Mouse (Mus musculus) spleen, adult 2 months (tissue): ENCODE measurements around the gene Iqcf6. TPM values are rescaled to one million over a fixed set of nuclear protein-coding genes. Genes with fewer than 3 reads are reported as not detected.
"Not testable (repeated sequence)": the region's sequence is repeated elsewhere in the genome, so short reads cannot be mapped to it uniquely, and the experiment has no call there.

Experiments
- DNase-seq, 2 experiments: peaks; one replicate each; pipeline versions ENCODE4 v3.0.0 to v3.0.0-alpha.2; 2012 to 2021; ENCODE audit warnings: low spot score in 2 of 2, low read depth in 1 of 2
- H3K27ac ChIP-seq: fragments of 200-500 bp; 2 replicates; pipeline ENCODE4 v1.5.1; 2012; ENCODE audit warnings: low read length, inconsistent platforms; ENCODE audit not compliant: insufficient read depth
- H3K27me3 ChIP-seq: fragments of 200-500 bp; 2 replicates; pipeline ENCODE4 v1.6.1; 2012; ENCODE audit warnings: mild to moderate bottlenecking, moderate library complexity, low read length, inconsistent platforms; ENCODE audit not compliant: control insufficient read depth, insufficient read depth
- H3K36me3 ChIP-seq: fragments of 200-500 bp; 2 replicates; pipeline ENCODE4 v1.6.1; 2012; ENCODE audit warnings: mild to moderate bottlenecking, low read length, inconsistent platforms; ENCODE audit not compliant: control insufficient read depth, insufficient read depth
- H3K4me1 ChIP-seq: fragments of 200-500 bp; 2 replicates; pipeline ENCODE4 v1.6.1; 2011; ENCODE audit warnings: inconsistent platforms; ENCODE audit not compliant: control insufficient read depth, insufficient read depth, insufficient read length
- H3K4me3 ChIP-seq: fragments of 200-500 bp; 2 replicates; pipeline ENCODE4 v1.5.1; 2011; ENCODE audit warnings: mild to moderate bottlenecking, inconsistent platforms; ENCODE audit not compliant: insufficient read depth, insufficient read length; ENCODE audit errors: extremely low read depth
- CTCF ChIP-seq: fragments of 200-500 bp; IDR thresholded peaks from 2 replicates; pipeline ENCODE4 v1.5.1; 2011; ENCODE audit warnings: mild to moderate bottlenecking, inconsistent platforms; ENCODE audit not compliant: insufficient read depth, insufficient read length, insufficient replicate concordance; ENCODE audit errors: extremely low read depth
- POLR2A ChIP-seq: fragments of 200-500 bp; IDR thresholded peaks from 2 replicates; pipeline ENCODE4 v1.6.1; 2011; ENCODE audit warnings: low read depth, low read length, inconsistent platforms
- WGBS: fragments of 180-500 bp; shearing (Covaris S2); methylation state at CpG from one replicate; pipeline ENCODE4 v1.1.7; 2018; 5-methylcytosine and 5-hydroxymethylcytosine counted together
- polyA plus RNA-seq: library from polyadenylated mRNA; depleted of rRNA; stranded (reverse); fragments of >200 nt; gene quantifications from 2 replicates; pipeline ENCODE4 v1.2.3, GENCODE M21; 2012; rRNA removed

Gene Iqcf6
- not detected in 2 replicates for polyA plus RNA-seq

GRCm38 (mm10) chr9:106626282-106626681 lies at the start of gene Iqcf6:
Gene Iqcf6 (plus strand): TSS chr9:106626582.
- Histone ChIP-seq H3K4me1 (no peaks in the 10 kb centered on the region), H3K27ac (no peak within 1 kb of the TSS), H3K36me3 (no peaks in the 10 kb centered on the region), H3K27me3 (no peaks in the 10 kb centered on the region), H3K4me3 (no peak within 1 kb of the TSS)
- no peak for DNase-seq
- 71% methylated on average over 2 of the region's 2 CpGs for WGBS
- TF ChIP-seq POLR2A (no peak), CTCF (no peak)

- Histone ChIP-seq H3K4me3 (no peak overlapping the region), H3K27me3 (no peaks in the 10 kb centered on the region), H3K27ac (no peak overlapping the region), H3K36me3 (no peaks in the 10 kb centered on the region), H3K4me1 (no peaks in the 10 kb centered on the region)
- no peak for DNase-seq
- TF ChIP-seq CTCF (no peak), POLR2A (no peak)
- WGBS: 80% methylated on average over 7 of the region's 7 CpGs
These were observed 46.4 kb upstream of the Iqcf6 start for GRCm38 (mm10) chr9:106580016-106580415.

- no peak for DNase-seq
- Histone ChIP-seq H3K36me3 (no peaks in the 10 kb centered on the region), H3K4me1 (no peaks in the 10 kb centered on the region), H3K27ac (no peak overlapping the region), H3K4me3 (no peak overlapping the region), H3K27me3 (no peaks in the 10 kb centered on the region)
- 69% methylated on average over 1 of the region's 1 CpGs for WGBS
- no peak for TF ChIP-seq CTCF
- no peak for TF ChIP-seq POLR2A
These were observed 43.8 kb upstream of the Iqcf6 start for GRCm38 (mm10) chr9:106582552-106582951.

- Histone ChIP-seq H3K36me3 (no peaks in the 10 kb centered on the region), H3K4me1 (no peaks in the 10 kb centered on the region), H3K27me3 (no peaks in the 10 kb centered on the region), H3K4me3 (no peak overlapping the region), H3K27ac (no peak overlapping the region)
- DNase-seq: no peak
- WGBS: 88% methylated on average over 5 of the region's 5 CpGs
- TF ChIP-seq POLR2A: no peak
- no peak for TF ChIP-seq CTCF
These were observed 34.2 kb upstream of the Iqcf6 start for GRCm38 (mm10) chr9:106592158-106592557.

- not testable (repeated sequence) for H3K27ac ChIP-seq, DNase-seq, H3K4me3 ChIP-seq, H3K27me3 ChIP-seq, H3K4me1 ChIP-seq, H3K36me3 ChIP-seq
- 35% methylated on average over 4 of the region's 4 CpGs for WGBS
These were observed 31.0 kb upstream of the Iqcf6 start for GRCm38 (mm10) chr9:106595402-106595801.

- Histone ChIP-seq H3K4me1 (no peaks in the 10 kb centered on the region), H3K4me3 (no peak overlapping the region), H3K36me3 (no peaks in the 10 kb centered on the region), H3K27ac (no peak overlapping the region), H3K27me3 (no peaks in the 10 kb centered on the region)
- no peak for DNase-seq
- 78% methylated on average over 7 of the region's 7 CpGs for WGBS
- TF ChIP-seq CTCF (no peak), POLR2A (no peak)
These were observed 30.5 kb upstream of the Iqcf6 start for GRCm38 (mm10) chr9:106595836-106596235.

GRCm38 (mm10) chr9:106598466-106598865 lies 27.9 kb upstream of the Iqcf6 start:
- Histone ChIP-seq H3K36me3 (no peaks in the 10 kb centered on the region), H3K4me3 (no peak overlapping the region), H3K27ac (no peak overlapping the region), H3K27me3 (no peaks in the 10 kb centered on the region), H3K4me1 (no peaks in the 10 kb centered on the region)
- no peak for TF ChIP-seq CTCF
- TF ChIP-seq POLR2A: no peak
- DNase-seq: no peak
- WGBS: 46% methylated on average over 7 of the region's 7 CpGs
